Mouse (Mus musculus) CH12.LX (cell line): Measurements from ENCODE around the gene Btnl9.
"Not testable (repeated sequence)": the region's sequence is repeated elsewhere in the genome, so short reads cannot be mapped to it uniquely, and the experiment has no call there.

Experiments used
- CTCF ChIP-seq, 2 experiments: IDR thresholded peaks in 1 of 2; conservative IDR thresholded peaks in 1 of 2; 2 replicates each; pipeline ENCODE4 v1.5.1; 2011 to 2012; ENCODE audit warnings: low read depth in 2 of 2, low read length in 2 of 2, improper control_type of control experiment in 1 of 2, inconsistent platforms in 1 of 2, mild to moderate bottlenecking in 1 of 2, moderate library complexity in 1 of 2
- EP300 ChIP-seq: IDR thresholded peaks from 2 replicates; pipeline ENCODE4 v1.6.1; 2011; ENCODE audit warnings: low read length, improper control_type of control experiment
- POLR2A ChIP-seq: IDR thresholded peaks from 2 replicates; pipeline ENCODE4 v1.6.1; 2011; ENCODE audit warnings: low read depth, mild to moderate bottlenecking, improper control_type of control experiment, low read length
- ZMIZ1 ChIP-seq: IDR thresholded peaks from 2 replicates; pipeline ENCODE4 v1.6.1; 2012; ENCODE audit warnings: low read depth, mild to moderate bottlenecking, inconsistent platforms, low read length, improper control_type of control experiment

DNA sequence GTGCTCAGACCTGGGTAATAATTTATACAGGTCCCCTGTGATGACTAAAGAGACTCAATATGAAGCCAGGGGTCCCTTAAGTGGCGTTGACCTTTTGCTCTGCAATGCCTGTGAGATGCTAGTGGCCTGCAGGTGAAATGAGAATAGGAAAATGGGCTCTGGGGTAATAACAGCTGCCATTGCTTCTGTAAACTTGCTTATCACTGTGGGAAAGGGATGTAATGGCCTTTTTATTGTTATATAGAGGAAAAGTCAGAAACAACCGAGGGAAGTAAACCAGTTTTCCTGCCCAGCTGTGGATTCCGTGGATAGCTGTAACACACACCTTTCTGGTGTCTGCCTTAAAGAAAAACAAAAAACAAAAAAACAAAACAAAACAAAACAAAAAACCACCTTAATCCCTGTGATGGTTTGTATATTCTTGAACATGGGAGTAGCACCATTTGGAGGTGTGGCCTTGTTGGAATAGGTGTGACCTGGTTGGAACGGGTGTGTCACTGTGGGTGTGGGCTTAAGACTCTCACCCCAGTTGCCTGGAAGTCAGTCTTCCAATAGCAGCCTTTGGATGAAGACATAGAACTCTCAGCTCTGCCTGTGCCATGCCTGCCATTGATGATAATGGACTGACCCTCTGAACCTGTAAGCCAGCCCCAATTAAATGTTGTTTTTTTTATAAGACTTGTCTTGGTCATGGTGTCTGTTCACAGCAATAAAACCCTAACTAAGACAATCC lies 10.7 kb downstream of the Btnl9 start:
- not testable (repeated sequence) for TF ChIP-seq CTCF (conservative IDR thresholded peaks at IDR 0.05 in 1 of 2, IDR thresholded peaks at IDR 0.05 in 1 of 2; ENCODE audit: low read depth in 2 of 2, low read length in 2 of 2); ZMIZ1; EP300; POLR2A
